Mouse (Mus musculus) spleen, adult 2 months (tissue): ENCODE data around the gene Mtmr10. TPM values are rescaled to one million over a fixed set of nuclear protein-coding genes. Genes with fewer than 3 reads are reported as not detected.

Experiments
- DNase-seq, 2 experiments: peaks; one replicate each; pipeline versions ENCODE4 v3.0.0 to v3.0.0-alpha.2; 2012 to 2021; ENCODE audit warnings: low spot score in 2 of 2, low read depth in 1 of 2
- H3K27ac ChIP-seq: fragments of 200-500 bp; 2 replicates; pipeline ENCODE4 v1.5.1; 2012; ENCODE audit warnings: low read length, inconsistent platforms; ENCODE audit not compliant: insufficient read depth
- H3K27me3 ChIP-seq: fragments of 200-500 bp; 2 replicates; pipeline ENCODE4 v1.6.1; 2012; ENCODE audit warnings: mild to moderate bottlenecking, moderate library complexity, low read length, inconsistent platforms; ENCODE audit not compliant: control insufficient read depth, insufficient read depth
- H3K36me3 ChIP-seq: fragments of 200-500 bp; 2 replicates; pipeline ENCODE4 v1.6.1; 2012; ENCODE audit warnings: mild to moderate bottlenecking, low read length, inconsistent platforms; ENCODE audit not compliant: control insufficient read depth, insufficient read depth
- H3K4me1 ChIP-seq: fragments of 200-500 bp; 2 replicates; pipeline ENCODE4 v1.6.1; 2011; ENCODE audit warnings: inconsistent platforms; ENCODE audit not compliant: control insufficient read depth, insufficient read depth, insufficient read length
- H3K4me3 ChIP-seq: fragments of 200-500 bp; 2 replicates; pipeline ENCODE4 v1.5.1; 2011; ENCODE audit warnings: mild to moderate bottlenecking, inconsistent platforms; ENCODE audit not compliant: insufficient read depth, insufficient read length; ENCODE audit errors: extremely low read depth
- CTCF ChIP-seq: fragments of 200-500 bp; IDR thresholded peaks from 2 replicates; pipeline ENCODE4 v1.5.1; 2011; ENCODE audit warnings: mild to moderate bottlenecking, inconsistent platforms; ENCODE audit not compliant: insufficient read depth, insufficient read length, insufficient replicate concordance; ENCODE audit errors: extremely low read depth
- POLR2A ChIP-seq: fragments of 200-500 bp; IDR thresholded peaks from 2 replicates; pipeline ENCODE4 v1.6.1; 2011; ENCODE audit warnings: low read depth, low read length, inconsistent platforms
- WGBS: fragments of 180-500 bp; shearing (Covaris S2); methylation state at CpG from one replicate; pipeline ENCODE4 v1.1.7; 2018; 5-methylcytosine and 5-hydroxymethylcytosine counted together
- polyA plus RNA-seq: library from polyadenylated mRNA; depleted of rRNA; stranded (reverse); fragments of >200 nt; gene quantifications from 2 replicates; pipeline ENCODE4 v1.2.3, GENCODE M21; 2012

Mtmr10 gene
- polyA plus RNA-seq, 1 experiment = 1.9 TPM

- WGBS = 88% methylated on average over 4 of the region's 4 CpGs
- no peaks in the 10 kb centered on the region for H3K36me3 ChIP-seq
- no peak overlapping the region for H3K4me3 ChIP-seq
- no peak for DNase-seq
- TF ChIP-seq POLR2A (no peak), CTCF (no peak)
- no peak overlapping the region for H3K27ac ChIP-seq
- 0 out of 2 replicates have a peak, but pooled peaks cover 3% of the 10 kb centered on the region for H3K27me3 ChIP-seq
- H3K4me1 ChIP-seq = no peaks in the 10 kb centered on the region
Measured at GRCm38 (mm10) chr7:64266587-64266986, 20.9 kb upstream of the Mtmr10 start.

GRCm38 (mm10) chr7:64271926-64272325 lies 15.5 kb upstream of the Mtmr10 start:
- no peak overlapping the region for H3K27ac ChIP-seq
- no peaks in the 10 kb centered on the region for H3K36me3 ChIP-seq
- H3K4me1 ChIP-seq = no peaks in the 10 kb centered on the region
- H3K27me3 ChIP-seq = 0 out of 2 replicates have a peak, but pooled peaks cover 3% of the 10 kb centered on the region
- 67% methylated on average over 4 of the region's 4 CpGs for WGBS
- no peak for DNase-seq
- H3K4me3 ChIP-seq = no peak overlapping the region
- TF ChIP-seq POLR2A (no peak), CTCF (no peak)

GRCm38 (mm10) chr7:64275518-64275917 lies 11.9 kb upstream of the Mtmr10 start:
- no peaks in the 10 kb centered on the region for H3K36me3 ChIP-seq
- TF ChIP-seq CTCF (no peak), POLR2A (no peak)
- no peak overlapping the region for H3K4me3 ChIP-seq
- WGBS = 81% methylated on average over 4 of the region's 4 CpGs
- no peaks in the 10 kb centered on the region for H3K27me3 ChIP-seq
- DNase-seq = no peak
- H3K27ac ChIP-seq = no peak overlapping the region
- no peaks in the 10 kb centered on the region for H3K4me1 ChIP-seq

- Histone ChIP-seq H3K4me1 (no peaks in the 10 kb centered on the region), H3K4me3 (no peak overlapping the region), H3K27ac (no peak overlapping the region), H3K36me3 (no peaks in the 10 kb centered on the region), H3K27me3 (no peaks in the 10 kb centered on the region)
- WGBS = 55% methylated on average over 6 of the region's 6 CpGs
- DNase-seq = no peak
- no peak for TF ChIP-seq POLR2A
- TF ChIP-seq CTCF = no peak
Measured at GRCm38 (mm10) chr7:64276921-64277320, 10.5 kb upstream of the Mtmr10 start.

- DNase-seq = no peak
- no peak overlapping the region for H3K4me3 ChIP-seq
- no peaks in the 10 kb centered on the region for H3K4me1 ChIP-seq
- H3K27ac ChIP-seq = no peak overlapping the region
- WGBS = 90% methylated on average over 1 of the region's 1 CpGs
- no peaks in the 10 kb centered on the region for H3K36me3 ChIP-seq
- TF ChIP-seq POLR2A = no peak
- 0 out of 2 replicates have a peak, but pooled peaks cover 2% of the 10 kb centered on the region for H3K27me3 ChIP-seq
Measured at GRCm38 (mm10) chr7:64278526-64278925, 8.9 kb upstream of the Mtmr10 start.

GRCm38 (mm10) chr7:64279548-64279947 lies 7.9 kb upstream of the Mtmr10 start:
- TF ChIP-seq CTCF (no peak), POLR2A (no peak)
- no peak overlapping the region for H3K4me3 ChIP-seq
- H3K36me3 ChIP-seq = no peaks in the 10 kb centered on the region
- H3K27ac ChIP-seq = no peak overlapping the region
- 0 out of 2 replicates have a peak, but pooled peaks cover 2% of the 10 kb centered on the region for H3K27me3 ChIP-seq
- DNase-seq = no peak
- H3K4me1 ChIP-seq = no peaks in the 10 kb centered on the region
- 15% methylated on average over 3 of the region's 3 CpGs for WGBS

- H3K4me3 ChIP-seq = no peak overlapping the region
- H3K27me3 ChIP-seq = 0 out of 2 replicates have a peak, but pooled peaks cover 2% of the 10 kb centered on the region
- H3K4me1 ChIP-seq = no peaks in the 10 kb centered on the region
- TF ChIP-seq CTCF = no peak
- no peak for TF ChIP-seq POLR2A
- no peaks in the 10 kb centered on the region for H3K36me3 ChIP-seq
- no peak for DNase-seq
- no peak overlapping the region for H3K27ac ChIP-seq
Measured at GRCm38 (mm10) chr7:64286566-64286965, 887 bp upstream of the Mtmr10 start.

GRCm38 (mm10) chr7:64289416-64289815 lies 2.0 kb downstream of the Mtmr10 start:
- Histone ChIP-seq H3K4me1 (no peaks in the 10 kb centered on the region), H3K27ac (no peak overlapping the region), H3K4me3 (no peak overlapping the region), H3K27me3 (no peaks in the 10 kb centered on the region), H3K36me3 (no peaks in the 10 kb centered on the region)
- no peak for TF ChIP-seq CTCF
- TF ChIP-seq POLR2A = no peak
- WGBS = 97% methylated on average over 7 of the region's 7 CpGs
- no peak for DNase-seq
